Mouse (Mus musculus) lung, adult 18-20 months (tissue): ENCODE measurements around the gene Zfp651.

Experiments used
- DNase-seq, 2 experiments: peaks; one replicate each; pipeline ENCODE4 v3.0.0; 2022; ENCODE audit warnings: mixed read lengths in 2 of 2

Gene Zfp651

GRCm38 (mm10) chr9:121819073-121819770, 60.1 kb downstream of the Zfp651 start:
- DNase-seq, result peak; percentile 37 to 49

GRCm38 (mm10) chr9:121819771-121820471, 60.8 kb downstream of the Zfp651 start:
- no peak for DNase-seq

GRCm38 (mm10) chr9:121820765-121821164, 61.6 kb downstream of the Zfp651 start:
- no peak for DNase-seq
